In genomic region chr7:135748986-135749385, GRCm38 (mm10) we compare ENCODE assay signal across 8 mouse cellular contexts. TPM values are rescaled to one million over a fixed set of nuclear protein-coding genes. Genes with fewer than 3 reads are reported as not detected.
DNase-seq lines count a peak whose midpoint lies in the region; ATAC-seq lines count a peak whose summit lies in the region.

No protein-coding gene starts in this region.

- no peak overlapping the region for H3K4me2 ChIP-seq in hindbrain, embryonic 15.5 days
- no peak overlapping the region for H3K4me2 ChIP-seq in hindbrain, embryonic 12.5 days (replicated peaks)
- no peak overlapping the region for H3K4me2 ChIP-seq in stomach, embryonic 14.5 days (replicated peaks; ENCODE audit: low read depth, low read length)

- no peak overlapping the region for H3K27ac ChIP-seq in hindbrain, embryonic 15.5 days (replicated peaks)
- H3K27ac ChIP-seq in hindbrain, embryonic 12.5 days: no peak overlapping the region
- H3K27ac ChIP-seq in stomach, embryonic 14.5 days (ENCODE audit: low read length): no peak overlapping the region

- no peaks in the 10 kb centered on the region for H3K36me3 ChIP-seq in hindbrain, embryonic 15.5 days
- no peaks in the 10 kb centered on the region for H3K36me3 ChIP-seq in hindbrain, embryonic 12.5 days
- no peaks in the 10 kb centered on the region for H3K36me3 ChIP-seq in stomach, embryonic 14.5 days (ENCODE audit: control insufficient read depth, insufficient read depth, low read length)

- ATAC-seq in hindbrain, embryonic 15.5 days (ENCODE audit: low FRiP score, low read depth): peak; percentile 86
- ATAC-seq in hindbrain, embryonic 12.5 days (ENCODE audit: low FRiP score): no peak
- peak; percentile 56; the same call in 1 of the 2 replicates for ATAC-seq in stomach, embryonic 14.5 days (ENCODE audit: insufficient number of reproducible peaks, insufficient read depth, low FRiP score, low read depth)
- ATAC-seq in monocyte, adult 5-6 weeks (replicated peaks; ENCODE audit: insufficient number of reproducible peaks, low FRiP score, low TSS enrichment, poor library complexity, severe bottlenecking): no peak
- no peak for ATAC-seq in megakaryocyte, adult 5-6 weeks (ENCODE audit: poor library complexity, severe bottlenecking)

- 44% methylated on average over 6 of the region's 6 CpGs for WGBS in hindbrain, embryonic 15.5 days
- WGBS in hindbrain, embryonic 12.5 days: 67% methylated on average over 6 of the region's 6 CpGs
- WGBS in stomach, embryonic 14.5 days: 49% methylated on average over 6 of the region's 6 CpGs

- intact Hi-C loops in heart, postnatal 10 days (cut with DNase I): no loop called here

- H3K27me3 ChIP-seq in hindbrain, embryonic 15.5 days: no peaks in the 10 kb centered on the region
- H3K27me3 ChIP-seq in hindbrain, embryonic 12.5 days: no peaks in the 10 kb centered on the region
- no peaks in the 10 kb centered on the region for H3K27me3 ChIP-seq in stomach, embryonic 14.5 days (ENCODE audit: control insufficient read depth, insufficient read depth, low read length)

- peak; percentile 52 for DNase-seq in urinary bladder, postnatal 14 days (ENCODE audit: low spot score)
- no peak for DNase-seq in urinary bladder, postnatal 10 days (ENCODE audit: low spot score)
- peak; percentile 73 to 75 for DNase-seq in heart, postnatal 10 days

- H3K4me1 ChIP-seq in hindbrain, embryonic 15.5 days (replicated peaks): 0 out of 2 replicates have a peak, but pooled peaks cover 3% of the 10 kb centered on the region
- no peaks in the 10 kb centered on the region for H3K4me1 ChIP-seq in hindbrain, embryonic 12.5 days
- peaks cover 8% of the 10 kb centered on the region; the same call in 1 of the 2 replicates for H3K4me1 ChIP-seq in stomach, embryonic 14.5 days (ENCODE audit: control insufficient read depth, insufficient read depth, low read length)

- no peak overlapping the region for H3K4me3 ChIP-seq in hindbrain, embryonic 15.5 days
- no peak overlapping the region for H3K4me3 ChIP-seq in hindbrain, embryonic 12.5 days
- H3K4me3 ChIP-seq in stomach, embryonic 14.5 days (ENCODE audit: low read depth, low read length): no peak overlapping the region

- H3K9me3 ChIP-seq in hindbrain, embryonic 15.5 days: no peaks in the 10 kb centered on the region
- H3K9me3 ChIP-seq in hindbrain, embryonic 12.5 days (replicated peaks): no peaks in the 10 kb centered on the region
- H3K9me3 ChIP-seq in stomach, embryonic 14.5 days (ENCODE audit: control insufficient read depth, low read depth, low read length): no peaks in the 10 kb centered on the region

- no peak overlapping the region for H3K9ac ChIP-seq in hindbrain, embryonic 15.5 days
- H3K9ac ChIP-seq in hindbrain, embryonic 12.5 days: no peak overlapping the region
- H3K9ac ChIP-seq in stomach, embryonic 14.5 days (replicated peaks; ENCODE audit: low read depth, low read length): no peak overlapping the region

RNA-seq across cellular contexts. Expression of gene Mki67, which starts 32.8 kb away (rescaled TPM):
- 6.4 and 10.0 TPM in 2 replicates for polyA plus RNA-seq in hindbrain, embryonic 15.5 days (2015; fragmentation: Nextera tagmentation; extraction: Ambion mirVana)
- 36.0 and 37.0 TPM in 2 replicates for polyA plus RNA-seq in hindbrain, embryonic 12.5 days (2016; fragmentation: Nextera tagmentation; extraction: Ambion mirVana)
- 10 to 100 TPM; 33.3 to 39.2 TPM for total RNA-seq in heart, postnatal 10 days (2021)
- 65.8 and 66.4 TPM in 2 replicates for polyA plus RNA-seq in stomach, embryonic 14.5 days (2014; fragmentation: Nextera tagmentation; extraction: Ambion mirVana)
- 2.9 to 12.3 TPM (median 3.7 TPM) in 3 replicates for total RNA-seq in monocyte, adult 5-6 weeks (2017)
- total RNA-seq in megakaryocyte, adult 5-6 weeks (2015): 558 and 564 TPM in 2 replicates
- 458 and 547 TPM in 2 replicates for total RNA-seq in megakaryocyte, adult 5-6 weeks (2017)

Comparison
In these comparisons a context has a peak if more than half of its experiments do, and no peak if none do; other contexts are left out.
1. ATAC-seq: peak in hindbrain, embryonic 15.5 days (single experiment) and stomach, embryonic 14.5 days (single experiment); none in hindbrain, embryonic 12.5 days (single experiment), monocyte, adult 5-6 weeks (single experiment) and megakaryocyte, adult 5-6 weeks (single experiment).
2. RNA of gene Mki67, which starts 32.8 kb away (total RNA-seq): 458 to 564 TPM in megakaryocyte, adult 5-6 weeks; 33.3 to 39.2 TPM in heart, postnatal 10 days and 2.9 to 12.3 TPM in monocyte, adult 5-6 weeks; every median in the first group is over 10 times any median in the second.